Mouse (Mus musculus) fat pad, adult 2 months (tissue): ENCODE data around the gene Skiv2l.
"Not testable (repeated sequence)": the region's sequence is repeated elsewhere in the genome, so short reads cannot be mapped to it uniquely, and the experiment has no call there.

Source experiments
- DNase-seq: peaks from one replicate; pipeline ENCODE4 v3.0.0-alpha.2; 2011; ENCODE audit warnings: low read depth, low spot score; ENCODE audit errors: extremely low read depth

Skiv2l gene

GRCm38 (mm10) chr17:34879336-34879879, 29.4 kb upstream of the Skiv2l start, which contains the start of gene Zbtb12:
Zbtb12 (plus strand) TSS chr17:34879483.
- no peak for DNase-seq

- no peak for DNase-seq
Observed at GRCm38 (mm10) chr17:34874321-34874720, 24.3 kb upstream of the Skiv2l start.

GRCm38 (mm10) chr17:34865981-34866380, 16.0 kb upstream of the Skiv2l start:
- no peak for DNase-seq

DNA sequence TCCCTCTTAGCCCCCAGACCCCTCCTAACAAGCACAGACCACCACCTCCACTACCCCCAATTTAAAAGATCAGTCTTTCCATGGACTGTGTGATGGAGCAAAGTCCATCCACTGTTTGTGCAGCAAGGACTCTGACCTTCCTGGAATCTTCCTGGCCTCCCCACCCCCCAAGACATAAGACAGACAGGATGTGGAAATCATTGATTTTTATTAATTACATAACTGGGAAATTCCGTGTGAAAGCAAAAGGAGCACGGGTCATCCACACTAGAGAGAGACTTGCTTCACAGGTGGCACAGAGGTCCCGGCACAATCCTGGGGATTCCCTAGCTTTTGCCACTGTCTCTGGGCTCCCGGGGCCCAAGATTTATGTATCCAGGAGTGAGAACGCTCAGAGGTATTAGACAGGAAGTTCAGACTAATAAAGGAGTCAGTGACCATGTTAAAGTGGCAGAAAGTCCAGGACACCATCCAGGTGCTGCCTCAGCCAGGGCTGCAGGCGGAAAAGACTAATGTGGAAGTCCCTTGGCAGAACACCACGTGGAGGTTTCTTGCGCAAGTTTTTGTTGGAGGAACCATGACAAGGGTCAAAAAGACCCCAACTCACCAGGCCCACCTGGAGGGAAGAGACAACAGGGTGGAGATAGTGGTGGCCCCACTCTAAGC, 12.5 kb upstream of the Skiv2l start, which contains the start of gene Cfb:
TSS of gene Cfb (minus strand) at position 103 of the 666 bp plus-strand sequence.
- DNase-seq, result peak; percentile 33

DNA sequence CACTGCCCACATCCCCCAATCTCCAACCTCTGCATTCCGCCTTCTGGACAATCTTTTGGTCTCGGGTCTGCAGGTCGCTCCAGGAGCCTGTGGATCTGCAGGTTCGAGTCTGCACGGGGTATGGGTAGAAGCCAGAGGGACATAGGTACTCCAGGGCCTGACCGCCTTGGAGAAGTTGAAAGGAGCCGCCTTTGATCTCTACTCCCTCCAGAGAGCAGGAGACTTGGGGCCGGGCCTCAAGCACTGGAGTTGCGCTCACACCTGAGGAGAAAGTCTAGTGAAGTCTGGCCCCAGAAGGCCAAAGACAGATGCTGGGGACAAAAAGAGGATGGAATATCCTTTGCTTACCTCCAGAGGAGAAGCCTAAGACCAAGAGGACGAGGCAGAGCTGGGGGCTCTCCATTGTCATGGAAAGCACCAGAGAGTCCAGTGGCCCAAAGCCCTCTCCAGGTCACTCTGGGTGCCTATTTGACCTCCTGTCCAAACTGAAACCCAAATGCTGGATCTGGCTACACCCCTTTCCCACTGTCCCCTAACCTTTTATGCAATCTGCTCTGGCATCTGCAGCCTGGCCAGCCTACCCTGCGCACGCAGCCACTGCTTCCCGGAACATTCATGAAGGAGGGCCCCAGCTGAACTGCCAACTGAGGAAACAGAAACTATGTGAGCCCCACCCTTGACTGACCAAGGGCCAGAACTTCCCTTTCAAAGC, 11.8 kb upstream of the Skiv2l start:
- DNase-seq, result no peak

DNA sequence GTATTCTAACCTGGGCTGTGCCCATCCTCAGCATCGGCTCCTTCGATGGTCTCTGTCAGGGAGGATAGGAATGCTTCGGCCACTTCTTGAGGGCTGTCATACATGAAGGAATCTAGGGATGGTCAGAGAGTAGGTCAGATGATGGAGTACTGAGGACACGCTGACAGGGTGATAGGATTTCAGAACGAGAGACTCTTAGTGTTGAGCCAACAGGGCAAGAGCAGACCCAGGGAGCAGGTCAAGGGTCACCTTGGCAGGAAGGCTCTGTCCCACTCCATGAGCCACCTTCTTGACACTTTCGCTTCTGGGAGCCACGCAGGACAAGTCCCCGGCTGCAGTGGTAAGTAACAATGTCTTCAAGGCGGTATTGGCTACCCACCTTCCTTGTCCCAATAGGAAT, 10.5 kb upstream of the Skiv2l start:
- DNase-seq, result no peak

GRCm38 (mm10) chr17:34858670-34859069, 8.7 kb upstream of the Skiv2l start:
- DNase-seq, result no peak

GRCm38 (mm10) chr17:34855825-34856224, 5.8 kb upstream of the Skiv2l start:
- DNase-seq, result no peak

DNA sequence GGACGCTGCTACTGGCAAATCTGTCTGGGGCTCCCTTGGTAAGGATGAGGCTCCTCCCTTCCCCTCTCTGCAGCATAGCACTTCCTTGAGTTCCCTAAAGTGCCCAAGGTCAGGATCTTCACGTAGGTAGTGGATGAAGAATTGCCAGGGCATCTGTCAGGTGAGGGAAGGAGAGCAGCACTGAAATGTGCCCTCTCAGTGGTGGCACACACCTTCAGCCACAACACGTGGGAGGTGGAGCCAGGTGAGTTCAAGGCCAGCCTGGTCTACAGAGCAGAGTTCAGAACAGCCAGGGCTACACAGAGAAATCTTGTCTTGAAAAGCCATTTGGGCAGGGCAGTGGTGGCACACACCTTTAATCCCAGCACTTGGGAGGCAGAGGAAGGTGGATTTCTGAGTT, 4.8 kb upstream of the Skiv2l start:
- no peak for DNase-seq

DNA sequence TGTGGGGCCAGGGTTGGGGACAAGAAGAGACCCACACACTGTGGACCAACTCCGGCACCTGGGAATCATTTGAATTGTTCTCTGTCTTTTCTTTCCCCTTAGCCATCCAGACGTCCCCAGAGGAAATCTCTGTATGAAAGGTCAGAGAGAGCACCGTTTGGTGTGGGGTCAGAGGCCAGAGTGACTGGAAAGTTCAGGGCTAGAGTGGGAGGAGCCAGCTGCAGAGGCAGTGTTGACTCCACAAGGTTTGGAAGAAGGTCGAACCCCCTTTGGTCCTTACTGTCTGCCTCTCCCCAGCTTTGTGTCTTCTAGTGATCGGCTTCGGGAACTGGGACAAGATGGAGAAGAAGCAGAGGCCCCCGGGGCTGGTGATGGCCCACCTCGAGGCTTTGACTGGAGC, 3.5 kb upstream of the Skiv2l start:
- no peak for DNase-seq

DNA sequence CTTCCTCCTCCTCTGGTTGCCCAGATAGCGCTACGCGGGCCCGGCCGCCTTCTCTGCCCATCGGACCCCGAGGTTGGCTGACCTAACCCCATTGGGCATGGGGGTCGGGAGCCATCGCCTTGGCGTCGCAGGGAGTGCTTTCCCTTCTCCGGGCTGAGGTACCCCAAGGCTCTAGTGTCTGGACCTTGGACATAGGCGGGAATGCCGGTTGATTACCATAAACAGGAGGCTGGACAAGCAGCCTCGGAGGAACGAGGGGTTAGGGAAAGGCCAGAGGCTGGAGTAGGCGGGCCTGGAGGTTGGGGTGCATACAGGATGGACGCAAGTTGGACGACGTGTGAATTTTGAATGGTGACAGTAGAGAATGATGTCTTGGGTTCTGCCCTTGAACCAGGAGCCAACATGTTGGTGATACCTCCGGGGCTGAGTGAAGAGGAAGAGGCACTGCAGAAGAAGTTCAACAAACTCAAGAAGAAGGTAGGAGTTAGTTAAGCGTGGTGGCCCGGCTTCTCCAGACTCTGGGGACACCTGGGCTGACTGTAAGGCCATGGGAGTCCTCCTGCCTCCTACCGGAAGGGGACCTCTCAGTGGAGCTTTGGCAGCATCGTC, 611 bp upstream of the Skiv2l start:
- no peak for DNase-seq

GRCm38 (mm10) chr17:34847615-34848014, 2.4 kb downstream of the Skiv2l start:
- DNase-seq, result no peak

DNA sequence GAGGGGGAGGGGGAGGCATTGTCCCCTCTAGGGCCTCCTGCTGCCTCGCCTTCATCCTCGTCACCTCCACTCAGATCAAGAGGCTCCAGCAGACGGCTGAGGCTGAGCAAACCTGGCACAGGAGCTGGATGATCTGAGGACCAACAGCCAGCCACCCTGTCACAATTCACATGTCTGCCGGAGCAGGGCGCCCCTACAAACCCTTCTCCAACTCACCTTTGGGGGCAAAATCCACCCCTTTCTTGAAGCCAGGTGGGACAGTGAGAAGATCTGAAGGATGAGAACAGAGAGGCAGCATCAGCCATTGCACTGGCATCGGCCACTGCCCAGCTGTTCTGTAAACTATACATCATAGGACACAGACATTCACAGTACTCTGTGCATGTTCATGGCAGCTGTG, 2.8 kb downstream of the Skiv2l start:
- no peak for DNase-seq

DNA sequence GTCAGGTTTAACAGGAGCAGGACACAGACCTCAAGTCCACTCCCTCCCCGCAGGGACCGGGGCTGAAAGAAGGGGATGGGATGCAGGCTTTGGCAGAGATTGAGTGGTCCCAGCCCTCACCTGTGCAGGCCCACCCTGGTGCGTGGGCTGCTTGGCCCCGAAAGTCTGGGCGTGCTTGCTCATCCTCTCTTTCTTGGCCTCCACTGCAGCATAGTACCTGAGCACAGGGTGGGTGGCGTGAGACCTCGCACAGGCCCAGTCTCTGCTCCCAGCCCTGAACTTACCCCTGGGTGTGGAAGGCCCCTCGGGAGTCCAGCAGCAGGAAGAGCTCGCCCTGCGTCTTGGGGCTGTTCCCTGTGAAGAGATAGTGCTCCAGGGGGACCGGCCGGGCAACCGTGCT, 5.1 kb downstream of the Skiv2l start:
- DNase-seq, result no peak

DNA sequence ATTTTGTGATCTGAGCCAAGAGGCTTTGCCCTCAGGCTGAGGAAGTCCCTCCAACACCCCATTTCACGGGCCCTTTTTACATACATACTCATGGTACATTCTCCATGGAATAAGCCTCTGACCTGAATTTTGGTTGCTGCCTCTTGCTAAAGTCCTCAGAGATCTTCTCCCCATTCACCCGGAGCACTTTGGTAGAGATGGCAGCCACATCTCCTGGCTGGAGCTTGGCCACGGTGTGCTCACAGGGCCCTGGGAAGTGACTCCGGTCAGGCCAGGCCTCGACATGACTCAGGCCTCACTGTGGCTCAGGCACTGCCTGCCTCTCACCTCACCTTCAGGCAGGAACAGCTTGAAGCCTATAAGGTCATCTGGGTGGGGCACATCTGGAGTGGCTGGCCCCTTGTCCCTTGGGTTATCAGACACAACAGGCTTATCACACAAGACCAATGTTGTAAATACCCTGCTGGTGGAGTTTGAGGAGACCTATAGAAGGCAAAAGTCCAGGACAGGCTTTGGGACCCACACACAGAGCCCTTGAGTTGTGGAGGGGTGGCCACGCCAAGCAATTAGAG, 9.2 kb downstream of the Skiv2l start:
- no peak for DNase-seq

- no peak for DNase-seq
Observed at GRCm38 (mm10) chr17:34838785-34839184, 11.2 kb downstream of the Skiv2l start.

DNA sequence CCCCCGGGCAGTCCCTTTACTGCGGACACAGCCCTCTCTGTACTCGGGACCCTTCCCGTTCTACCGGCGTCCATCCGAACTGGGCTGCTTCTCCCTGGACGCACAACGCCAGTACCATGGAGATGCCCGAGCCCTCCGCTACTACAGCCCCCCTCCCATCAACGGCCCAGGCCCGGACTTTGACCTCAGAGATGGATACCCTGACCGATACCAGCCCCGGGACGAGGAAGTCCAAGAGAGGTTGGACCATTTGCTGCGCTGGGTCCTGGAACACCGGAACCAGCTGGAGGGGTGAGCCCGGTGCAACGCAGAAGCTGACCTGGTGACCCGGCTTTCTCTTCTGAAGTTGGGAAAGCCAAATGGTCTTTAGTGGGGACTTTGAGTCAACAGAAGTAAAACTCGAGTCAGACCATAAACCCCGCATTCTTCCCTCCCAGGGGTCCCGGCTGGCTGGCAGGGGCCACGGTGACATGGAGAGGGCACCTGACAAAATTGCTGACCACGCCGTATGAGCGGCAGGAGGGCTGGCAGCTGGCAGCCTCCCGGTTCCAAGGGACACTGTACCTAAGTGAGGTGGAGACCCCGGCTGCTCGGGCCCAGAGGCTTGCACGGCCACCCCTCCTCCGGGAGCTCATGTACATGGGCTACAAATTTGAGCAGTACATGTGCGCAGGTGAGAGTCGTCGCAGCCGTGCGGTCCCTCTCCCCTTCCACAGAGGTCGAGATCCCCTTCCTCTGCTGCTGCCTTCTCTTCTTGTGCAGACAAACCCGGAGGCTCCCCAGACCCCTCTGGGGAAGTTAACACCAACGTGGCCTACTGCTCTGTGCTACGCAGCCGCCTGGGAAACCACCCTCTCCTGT, 12.3 kb downstream of the Skiv2l start:
- no peak for DNase-seq

GRCm38 (mm10) chr17:34836856-34837221, 13.2 kb downstream of the Skiv2l start, which contains the start of the genes Stk19 and Dxo:
Stk19 (minus strand) TSS chr17:34836945.
Dxo (plus strand) TSS chr17:34837019.
- peak; percentile 43 for DNase-seq

DNA sequence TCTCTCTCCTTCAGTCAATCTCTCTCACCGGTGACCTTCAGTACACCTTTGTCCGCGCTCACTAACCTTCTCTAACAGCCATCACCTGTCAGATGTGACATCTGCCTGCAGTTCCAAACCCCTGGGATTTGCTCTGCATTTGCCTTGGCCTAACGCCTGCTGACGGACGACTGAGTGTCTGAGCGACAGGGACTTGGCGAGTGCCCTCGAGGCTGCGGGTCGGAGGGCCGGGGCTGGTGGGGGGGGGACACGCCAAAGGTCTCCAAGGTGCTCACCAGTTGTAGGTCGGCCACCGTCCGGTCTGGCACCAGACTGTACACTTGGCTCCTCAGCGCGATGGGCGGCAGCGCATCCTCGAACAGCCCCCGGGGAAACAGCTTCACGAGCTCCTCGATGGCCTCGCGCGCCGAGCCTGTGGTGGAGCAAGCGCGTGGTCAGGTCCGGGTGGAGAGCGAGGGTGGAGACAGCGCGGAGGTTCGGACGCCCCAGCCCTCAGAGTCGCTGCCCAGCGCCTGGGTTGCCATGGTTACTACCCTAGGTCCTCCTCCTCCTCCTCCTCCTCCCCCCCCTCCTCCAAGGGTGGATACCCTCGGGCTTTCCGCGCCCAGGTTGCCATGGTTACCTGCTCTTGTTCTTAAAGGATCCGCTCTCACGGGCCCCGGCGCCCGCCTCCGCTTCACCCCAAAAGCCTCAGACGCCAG, 13.7 kb downstream of the Skiv2l start:
- DNase-seq, result no peak

DNA sequence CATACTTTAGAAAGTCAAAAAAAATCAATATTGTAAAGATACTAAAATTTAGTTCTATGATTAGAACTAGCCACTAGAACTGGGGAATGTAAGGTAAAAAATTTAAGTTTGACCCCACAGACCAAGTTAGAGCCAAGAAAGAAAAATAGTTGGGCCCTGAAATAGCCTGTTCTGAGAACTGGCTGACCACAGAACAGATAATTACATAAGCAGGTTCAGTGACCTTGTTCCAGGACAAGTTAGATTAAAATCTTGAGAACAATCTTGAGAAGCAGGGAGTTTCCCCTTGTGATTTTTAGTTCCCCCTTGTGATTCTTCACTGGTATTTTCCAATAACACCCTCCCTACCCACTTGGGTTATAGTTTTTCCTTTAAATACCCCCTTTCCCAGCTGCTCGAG, 19.2 kb downstream of the Skiv2l start:
- not testable (repeated sequence) for DNase-seq
